Mouse (Mus musculus) embryonic fibroblast, embryonic 13.5 days (primary cell): Measurements from ENCODE around the gene Cenpj.

Experiments
- CTCF ChIP-seq: IDR thresholded peaks from 2 replicates; pipeline ENCODE4 v1.5.1; 2011; ENCODE audit warnings: mild to moderate bottlenecking, control low read depth, low read length, moderate library complexity, borderline replicate concordance; ENCODE audit not compliant: insufficient read depth
- POLR2A ChIP-seq: IDR thresholded peaks from 2 replicates; pipeline ENCODE4 v1.6.1; 2011; ENCODE audit warnings: low read depth, mild to moderate bottlenecking, control low read depth, low read length, moderate library complexity

DNA sequence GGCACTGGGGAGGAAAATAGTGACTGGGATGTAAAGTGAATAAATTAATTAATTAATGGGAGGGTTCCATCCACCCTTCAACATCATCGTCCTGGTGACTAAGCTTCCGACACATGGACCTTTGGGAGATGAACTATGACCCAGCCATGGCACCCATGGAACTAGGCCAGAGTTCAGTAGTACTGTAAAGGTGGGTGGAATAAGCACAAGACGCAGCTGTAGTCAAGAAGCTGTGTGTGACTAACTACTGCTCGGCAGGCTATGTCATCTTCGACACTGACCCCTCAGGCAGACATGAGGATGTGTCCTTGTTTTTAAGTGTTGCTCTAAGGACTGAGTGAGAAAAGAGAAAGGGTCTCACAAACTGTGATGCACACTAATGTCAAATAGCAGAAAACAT lies 29.2 kb upstream of the Cenpj start:
- TF ChIP-seq CTCF (no peak), POLR2A (no peak)
